ENCODE assay signal across 26 mouse cellular contexts in the genomic region with DNA sequence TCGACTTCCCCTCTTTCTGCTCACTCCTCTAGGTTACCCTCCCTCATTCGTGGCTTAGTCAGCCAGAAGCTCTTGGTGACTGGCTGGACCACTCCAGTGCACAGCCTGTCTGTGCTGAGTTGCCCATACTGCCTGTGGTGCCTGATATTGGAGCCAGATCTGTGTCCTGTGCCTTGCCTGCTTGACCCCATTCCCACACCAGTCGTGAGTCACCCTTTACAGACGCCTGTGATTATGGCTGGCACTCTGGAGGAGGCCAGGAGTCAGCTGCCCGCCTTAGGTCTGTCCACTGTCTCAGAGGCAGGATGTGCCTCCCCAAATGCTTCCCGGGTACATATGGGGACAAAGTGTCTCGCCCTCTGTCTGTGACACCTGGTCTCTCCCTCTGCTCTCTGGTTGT. TPM values are rescaled to one million over a fixed set of nuclear protein-coding genes. Genes with fewer than 3 reads are reported as not detected.
A peak's percentile ranks its signal among the peaks of the same experiment; 100 is the strongest.
DNase-seq lines count a peak whose midpoint lies in the region; ATAC-seq and TF ChIP-seq lines count a peak whose summit lies in the region.
"Had no signal": no experiment of that assay in that cellular context is flagged by ENCODE, and none has a peak within 500 bp of the region (broad histone marks: within the 10 kb centered on the region; RNA-seq: fewer than 3 reads in every experiment).

No protein-coding gene starts in this region.

- intact Hi-C loops in gastrocnemius, postnatal 36 days (cut with DNase I), result no loop called here

- no peak for TF ChIP-seq CTCF in heart, postnatal 0 days (IDR thresholded peaks at IDR 0.05; ENCODE audit: low read depth)

- H3K36me3 ChIP-seq in heart, postnatal 0 days (replicated peaks; ENCODE audit: control insufficient read depth, insufficient read depth, low read length), result no peaks in the 10 kb centered on the region
- H3K36me3 ChIP-seq in megakaryocyte, embryonic 14.5 days (replicated peaks; ENCODE audit: low read length), result peaks cover 63% of the 10 kb centered on the region
- H3K36me3 ChIP-seq: midbrain, embryonic 15.5 days; neural tube, embryonic 13.5 days had no signal

- no peak for ATAC-seq in heart, postnatal 0 days (ENCODE audit: insufficient read depth, low read depth)
- ATAC-seq in megakaryocyte, adult 5-6 weeks (ENCODE audit: poor library complexity, severe bottlenecking), result no peak
- ATAC-seq: forebrain, embryonic 14.5 days; hindbrain, postnatal 0 days; intestine, postnatal 0 days; liver, postnatal 0 days; midbrain, embryonic 15.5 days had no signal

- H3K27ac ChIP-seq in heart, postnatal 0 days (ENCODE audit: low read depth), result no peak overlapping the region
- H3K27ac ChIP-seq: heart, adult 2 months; hindbrain, postnatal 0 days; left cerebral cortex, adult 2 months; midbrain, embryonic 15.5 days; neural tube, embryonic 13.5 days had no signal

- WGBS in heart, postnatal 0 days, result 47% methylated on average over 7 of the region's 7 CpGs

- H3K4me3 ChIP-seq in heart, postnatal 0 days (ENCODE audit: low read depth, low read length), result no peak overlapping the region
- H3K4me3 ChIP-seq in megakaryocyte, embryonic 14.5 days (replicated peaks), result peak overlapping the region; percentile 89
- H3K4me3 ChIP-seq: heart, adult 2 months; left cerebral cortex, adult 2 months; midbrain, embryonic 15.5 days; neural tube, embryonic 13.5 days had no signal

- 0 out of 2 replicates have a peak, but pooled peaks cover 4% of the 10 kb centered on the region for H3K4me1 ChIP-seq in heart, postnatal 0 days (ENCODE audit: control insufficient read depth, insufficient read depth)
- H3K4me1 ChIP-seq in megakaryocyte, embryonic 14.5 days, result peaks cover 92% of the 10 kb centered on the region

- no peak overlapping the region for H3K4me2 ChIP-seq in heart, postnatal 0 days (ENCODE audit: low read depth, low read length)
- H3K4me2 ChIP-seq: midbrain, embryonic 15.5 days; neural tube, embryonic 13.5 days had no signal

- H3K27me3 ChIP-seq in heart, postnatal 0 days (ENCODE audit: control insufficient read depth, insufficient read depth, low read length), result no peaks in the 10 kb centered on the region
- H3K27me3 ChIP-seq in megakaryocyte, embryonic 14.5 days (replicated peaks), result no peaks in the 10 kb centered on the region
- H3K27me3 ChIP-seq: midbrain, embryonic 15.5 days; neural tube, embryonic 13.5 days had no signal

- DNase-seq in heart, postnatal 0 days (ENCODE audit: low spot score), result peak; percentile 5
- DNase-seq in heart, postnatal 4 days, result no peak
- DNase-seq in brain, adult 2 months (ENCODE audit: low read depth, low spot score), result peak; percentile 41
- no peak for DNase-seq in left cerebral cortex, adult 8-10 months (ENCODE audit: low spot score in 2 of 2)
- no peak for DNase-seq in gastrocnemius, postnatal 36 days
- DNase-seq: adrenal gland, postnatal 10 days; cerebellum, adult 8-10 months; gastrocnemius, postnatal 10 days; heart, adult 2 months; heart, postnatal 10 days; kidney, postnatal 10 days; left cerebral cortex, postnatal 4 days; liver; liver, postnatal 0 days; right cerebral cortex, adult 18-20 months; right cerebral cortex, postnatal 4 days; thymus, adult 2 months; thymus, postnatal 4 days had no signal

- H3K9ac ChIP-seq in heart, postnatal 0 days (replicated peaks; ENCODE audit: low read depth, low read length), result no peak overlapping the region
- H3K9ac ChIP-seq: liver, postnatal 0 days; midbrain, embryonic 15.5 days; neural tube, embryonic 13.5 days had no signal

- no peak for TF ChIP-seq EP300 in heart, postnatal 0 days (IDR thresholded peaks at IDR 0.05; ENCODE audit: low read depth)

- no peaks in the 10 kb centered on the region for H3K9me3 ChIP-seq in heart, postnatal 0 days (replicated peaks; ENCODE audit: control insufficient read depth, low read length)
- H3K9me3 ChIP-seq in megakaryocyte, embryonic 14.5 days, result no peaks in the 10 kb centered on the region
- H3K9me3 ChIP-seq: midbrain, embryonic 15.5 days; neural tube, embryonic 13.5 days had no signal

RNA-seq across cellular contexts. Expression of gene Tspan18, which starts 17.0 kb away (rescaled TPM):
- 64.4 and 66.2 TPM in 2 replicates for total RNA-seq in heart, postnatal 0 days (2014; rRNA removed; ENCODE audit: low replicate concordance)
- 37.6 and 39.8 TPM in 2 replicates for polyA plus RNA-seq in heart, postnatal 0 days (2015; fragmentation: Nextera tagmentation; extraction: Ambion mirVana)
- 10 to 100 TPM; 60.2 to 64.7 TPM for total RNA-seq in heart, postnatal 4 days (2021)
- polyA plus RNA-seq in megakaryocyte, embryonic 14.5 days (2012; ENCODE audit: insufficient read depth, low replicate concordance), result 8.8 and 11.6 TPM in 2 replicates
- total RNA-seq in megakaryocyte, adult 5-6 weeks (2015), result 0.20 TPM in 1 of 2 replicates, not detected in the other
- total RNA-seq in megakaryocyte, adult 5-6 weeks (2017), result 0.12 TPM in 1 of 2 replicates, not detected in the other
- total RNA-seq in left cerebral cortex, adult 8-10 months (2022), result 1 to 10 TPM; 2.1 to 4.5 (median 3.6) TPM
- total RNA-seq in gastrocnemius, postnatal 36 days (2021), result 1 to 10 TPM; 1.3 to 2.5 TPM

Comparison
In these comparisons a context has a peak if more than half of its experiments do, and no peak if none do; other contexts are left out.
1. DNase-seq: peak in heart, postnatal 0 days (single experiment) and brain, adult 2 months (single experiment); none in heart, postnatal 4 days (single experiment), left cerebral cortex, adult 8-10 months (0 of 2) and gastrocnemius, postnatal 36 days (0 of 2).
2. RNA of gene Tspan18, which starts 17.0 kb away (total RNA-seq): 60.2 to 64.7 TPM in heart, postnatal 4 days and 64.4 to 66.2 TPM in heart, postnatal 0 days; 2.1 to 4.5 TPM in left cerebral cortex, adult 8-10 months, 1.3 to 2.5 TPM in gastrocnemius, postnatal 36 days and 0.12 to 0.20 TPM in megakaryocyte, adult 5-6 weeks; every median in the first group is over 10 times any median in the second.